Mouse (Mus musculus) heart, embryonic 14.5 days (tissue): ENCODE results near the gene Acin1. TPM values are rescaled to one million over a fixed set of nuclear protein-coding genes. Genes with fewer than 3 reads are reported as not detected.
A peak's percentile ranks its signal among the peaks of the same experiment; 100 is the strongest.

ENCODE experiments used
- ATAC-seq: fragments of 200-750 bp; cut with Nextera tagmentation; 2 replicates; pipeline ENCODE4 v1.8.0; 2017; ENCODE audit warnings: low read depth, moderate TSS enrichment; ENCODE audit not compliant: insufficient number of reproducible peaks, insufficient read depth, low FRiP score
- H3K27ac ChIP-seq, 2 experiments: fragments of 200-500 bp in 1 of 2; fragments of 300-500 bp in 1 of 2; sonication (generic) in 1 of 2; replicated peaks in 1 of 2; 2 replicates each; pipeline ENCODE4 v1.5.1; 2012 to 2014; ENCODE audit warnings: low read depth in 2 of 2, low read length in 2 of 2, control low read depth in 1 of 2, mild to moderate bottlenecking in 1 of 2, mixed read lengths in 1 of 2; ENCODE audit not compliant: control insufficient read depth in 1 of 2, insufficient read depth in 1 of 2
- H3K27me3 ChIP-seq: fragments of 300-500 bp; sonication (generic); 2 replicates; pipeline ENCODE4 v1.6.1; 2014; ENCODE audit warnings: mild to moderate bottlenecking, low read length, control low read depth; ENCODE audit not compliant: control insufficient read depth, insufficient read depth
- H3K36me3 ChIP-seq: fragments of 300-500 bp; sonication (generic); 2 replicates; pipeline ENCODE4 v1.6.1; 2014; ENCODE audit warnings: mild to moderate bottlenecking, control low read depth, low read length, mixed read lengths; ENCODE audit not compliant: control insufficient read depth, insufficient read depth
- H3K4me1 ChIP-seq, 2 experiments: fragments of 200-500 bp in 1 of 2; fragments of 300-500 bp in 1 of 2; sonication (generic) in 1 of 2; 2 replicates each; pipeline ENCODE4 v1.6.1; 2012 to 2014; ENCODE audit warnings: low read length in 2 of 2, control low read depth in 1 of 2, mixed read lengths in 1 of 2; ENCODE audit not compliant: control insufficient read depth in 2 of 2, insufficient read depth in 2 of 2
- H3K4me2 ChIP-seq: fragments of 300-500 bp; sonication (generic); 2 replicates; pipeline ENCODE4 v1.6.1; 2014; ENCODE audit warnings: mild to moderate bottlenecking, low read length
- H3K4me3 ChIP-seq, 2 experiments: fragments of 200-500 bp in 1 of 2; fragments of 300-500 bp in 1 of 2; sonication (generic) in 1 of 2; 2 replicates each; pipeline ENCODE4 v1.5.1; 2012 to 2014; ENCODE audit warnings: low read length in 2 of 2, mild to moderate bottlenecking in 2 of 2, control low read depth in 1 of 2, low read depth in 1 of 2, moderate library complexity in 1 of 2; ENCODE audit not compliant: control insufficient read depth in 1 of 2, insufficient read depth in 1 of 2
- H3K9ac ChIP-seq: fragments of 300-500 bp; sonication (generic); 2 replicates; pipeline ENCODE4 v1.6.1; 2014; ENCODE audit warnings: mild to moderate bottlenecking, low read length
- H3K9me3 ChIP-seq: fragments of 300-500 bp; sonication (generic); 2 replicates; pipeline ENCODE4 v1.6.1; 2016; ENCODE audit warnings: low read length, control low read depth; ENCODE audit not compliant: control insufficient read depth
- WGBS: fragments of 180-500 bp; shearing (Covaris S2); extraction: QIAGEN DNeasy Blood & Tissue Kit; methylation state at CpG from one replicate; pipeline ENCODE4 v1.1.7; 2014; 5-methylcytosine and 5-hydroxymethylcytosine counted together
- polyA plus RNA-seq: library from polyadenylated mRNA; unstranded; fragments of >200 nt; fragmentation: Nextera tagmentation; extraction: Ambion mirVana; gene quantifications from 2 replicates; pipeline ENCODE4 v1.2.1, GENCODE M21; 2014

Acin1 gene
- polyA plus RNA-seq, 1 experiment from 2014 or later = 81.1 TPM

DNA sequence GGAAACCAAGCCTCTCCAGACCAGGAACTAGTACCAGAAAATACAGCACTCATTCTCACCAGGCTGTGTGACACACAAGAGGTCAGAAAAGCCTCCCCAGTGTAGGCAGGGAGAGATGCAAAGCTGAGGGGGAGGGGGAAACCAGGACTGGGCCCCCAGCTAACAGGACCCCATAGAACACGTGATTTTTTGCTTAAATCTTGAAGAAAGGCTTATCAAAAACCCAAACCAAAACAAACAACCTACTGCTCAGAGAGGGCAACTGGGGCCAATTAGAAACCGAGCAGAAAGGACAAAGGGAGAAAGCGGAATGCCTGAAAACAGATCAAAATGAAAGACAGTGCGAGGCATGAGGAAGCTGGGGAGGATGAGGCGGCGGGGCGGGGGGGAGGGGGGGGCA is 33.9 kb downstream of the Acin1 start:
- whole genome bisulfite sequencing = 2% methylated on average over 7 of the region's 7 CpGs
- Histone ChIP-seq H3K4me1 (peaks cover 11 to 23% of the 10 kb centered on the region in 2 experiments), H3K36me3 (peaks cover 74% of the 10 kb centered on the region), H3K27ac (peak overlapping the region; percentile 19 to 85; a peak in 3 of 4 replicates), H3K27me3 (no peaks in the 10 kb centered on the region), H3K4me2 (peak overlapping the region; percentile 90), H3K9me3 (no peaks in the 10 kb centered on the region), H3K4me3 (peak overlapping the region; percentile 68 to 95), H3K9ac (peak overlapping the region; percentile 83)
- no peak for ATAC-seq

- no peak overlapping the region; the same call in 1 of the 2 replicates for H3K9ac ChIP-seq
- no peak for ATAC-seq
- WGBS = 79% methylated on average over 4 of the region's 4 CpGs
These were observed 35.2 kb downstream of the Acin1 start for GRCm38 (mm10) chr14:54651556-54651955.

GRCm38 (mm10) chr14:54650621-54651454 is 35.9 kb downstream of the Acin1 start:
- H3K27me3 ChIP-seq = no peaks in the 10 kb centered on the region
- 67% methylated on average over 23 of the region's 23 CpGs for WGBS
- H3K4me1 ChIP-seq = peaks cover 11 to 23% of the 10 kb centered on the region in 2 experiments
- no peak overlapping the region for H3K4me2 ChIP-seq
- peaks cover 74% of the 10 kb centered on the region for H3K36me3 ChIP-seq
- no peak for ATAC-seq
- 0 out of 4 replicates have a peak overlapping the region, but pooled peaks of 1 of the 2 experiments have one; percentile 25 for H3K27ac ChIP-seq
- H3K4me3 ChIP-seq = no peak overlapping the region
- no peak overlapping the region for H3K9ac ChIP-seq
- no peaks in the 10 kb centered on the region for H3K9me3 ChIP-seq

More at GRCm38 (mm10) chr14:54651556-54651955, 35.2 kb downstream of the Acin1 start:
- Histone ChIP-seq H3K4me1 (peaks cover 11 to 23% of the 10 kb centered on the region in 2 experiments), H3K36me3 (peaks cover 74% of the 10 kb centered on the region), H3K4me2 (no peak overlapping the region), H3K9me3 (no peaks in the 10 kb centered on the region), H3K27me3 (no peaks in the 10 kb centered on the region), H3K4me3 (no peak overlapping the region), H3K27ac (peak overlapping the region in 1 of 2 experiments; percentile 85; a peak in 1 of 4 replicates)

- no peak overlapping the region for H3K27ac ChIP-seq
- WGBS = 76% methylated on average over 4 of the region's 4 CpGs
- H3K9me3 ChIP-seq = no peaks in the 10 kb centered on the region
- H3K27me3 ChIP-seq = no peaks in the 10 kb centered on the region
- no peak overlapping the region for H3K4me2 ChIP-seq
- no peak overlapping the region for H3K9ac ChIP-seq
- ATAC-seq = no peak
- H3K4me3 ChIP-seq = no peak overlapping the region
- peaks cover 87% of the 10 kb centered on the region for H3K36me3 ChIP-seq
- peaks cover 5 to 14% of the 10 kb centered on the region in 2 experiments for H3K4me1 ChIP-seq
These were observed 38.8 kb downstream of the Acin1 start for GRCm38 (mm10) chr14:54647900-54648299.

DNA sequence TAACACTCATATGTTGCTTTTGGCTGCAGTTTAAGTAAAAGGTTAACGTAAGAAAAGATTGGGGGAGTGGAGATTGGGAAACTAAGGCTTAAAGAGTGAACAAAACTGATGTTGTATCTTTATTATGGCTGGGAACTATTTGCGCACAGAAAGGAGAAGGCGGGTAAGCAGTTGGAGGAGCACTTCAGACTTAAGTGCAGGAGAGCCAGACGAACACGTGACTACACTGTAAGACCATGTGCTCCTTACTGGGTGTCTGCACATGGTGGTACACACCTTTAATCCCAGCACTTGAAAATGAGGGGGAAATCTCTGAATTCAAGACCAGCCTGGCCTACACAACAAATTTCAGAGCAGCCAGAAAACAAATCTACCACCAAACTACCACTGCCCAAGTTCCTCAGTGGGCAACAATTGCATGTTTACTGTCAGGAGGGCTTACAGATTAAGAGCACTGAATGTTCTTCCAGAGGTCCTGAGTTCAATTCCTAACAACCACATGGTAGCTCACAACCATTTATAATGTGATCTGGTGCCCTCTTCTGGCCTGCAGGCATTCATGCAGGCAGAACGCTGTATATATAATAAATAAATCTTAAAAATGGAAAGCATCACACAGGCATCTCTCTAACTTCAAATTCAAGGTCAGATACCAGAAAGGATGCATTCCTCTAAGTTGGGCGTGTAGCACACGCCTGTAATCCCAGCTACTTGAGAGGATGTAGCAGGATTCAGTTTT is 39.7 kb downstream of the Acin1 start:
- Histone ChIP-seq H3K9ac (no peak overlapping the region), H3K4me3 (no peak overlapping the region), H3K27ac (no peak overlapping the region), H3K27me3 (no peaks in the 10 kb centered on the region), H3K4me2 (no peak overlapping the region), H3K9me3 (no peaks in the 10 kb centered on the region), H3K36me3 (peaks cover 95% of the 10 kb centered on the region), H3K4me1 (peaks cover 0 to 6% of the 10 kb centered on the region in 2 experiments; a peak in 2 of 4 replicates)
- WGBS = 88% methylated on average over 8 of the region's 8 CpGs
- ATAC-seq = no peak

- no peak for ATAC-seq
- H3K27me3 ChIP-seq = no peaks in the 10 kb centered on the region
- no peak overlapping the region for H3K4me3 ChIP-seq
- no peak overlapping the region for H3K4me2 ChIP-seq
- H3K9ac ChIP-seq = no peak overlapping the region
- no peaks in the 10 kb centered on the region for H3K9me3 ChIP-seq
- peaks cover 95% of the 10 kb centered on the region for H3K36me3 ChIP-seq
- WGBS = 91% methylated on average over 17 of the region's 17 CpGs
- 0 out of 4 replicates have a peak, but pooled peaks cover 0 to 3% of the 10 kb centered on the region in 2 experiments for H3K4me1 ChIP-seq
- no peak overlapping the region for H3K27ac ChIP-seq
These were observed 40.3 kb downstream of the Acin1 start for GRCm38 (mm10) chr14:54646455-54646854.

DNA sequence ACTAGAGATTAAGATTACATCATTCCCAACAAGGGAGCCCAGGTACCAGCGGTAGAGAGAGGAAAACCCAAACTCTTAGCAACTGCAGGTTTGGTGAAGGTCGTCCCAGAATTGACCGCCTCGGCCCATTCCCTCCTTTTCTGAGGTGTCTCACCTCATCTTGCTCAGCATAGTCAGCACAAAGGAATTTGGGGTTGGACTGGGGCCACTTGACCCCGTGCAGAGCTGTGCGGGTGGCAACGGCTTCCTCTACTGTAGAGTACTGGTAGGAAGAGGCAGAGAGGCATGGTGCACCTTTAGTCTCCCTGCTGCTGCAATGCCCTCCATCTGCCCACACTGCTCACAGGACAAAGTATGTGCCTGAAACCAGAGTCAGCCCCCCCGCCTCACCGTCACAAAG is 42.4 kb downstream of the Acin1 start:
- Histone ChIP-seq H3K4me3 (no peak overlapping the region), H3K36me3 (peaks cover 74% of the 10 kb centered on the region), H3K27me3 (no peaks in the 10 kb centered on the region), H3K4me1 (peaks cover 4% of the 10 kb centered on the region in 2 experiments; a peak in 2 of 4 replicates), H3K9ac (no peak overlapping the region), H3K9me3 (no peaks in the 10 kb centered on the region), H3K27ac (no peak overlapping the region), H3K4me2 (no peak overlapping the region)
- no peak for ATAC-seq
- 69% methylated on average over 9 of the region's 9 CpGs for WGBS
